Mouse (Mus musculus) brain, embryonic 14.5 days (tissue): ENCODE measurements at regions not wholly inside any gene's neighbourhood (a gene's known extent, or its start where the extent isn't known, plus 50 kb on each side); places are given as distances from the start of the nearest gene placed in this dataset.

Source experiments
- DNase-seq: peaks from one replicate; pipeline ENCODE4 v3.0.0-alpha.2; 2011; ENCODE audit warnings: low read depth
- CTCF ChIP-seq: fragments of 200-500 bp; IDR thresholded peaks from 2 replicates; pipeline ENCODE4 v1.5.1; 2012; ENCODE audit warnings: inconsistent platforms, mild to moderate bottlenecking, moderate library complexity, borderline replicate concordance; ENCODE audit not compliant: insufficient read depth, insufficient read length; ENCODE audit errors: extremely low read depth
- POLR2A ChIP-seq: fragments of 200-500 bp; IDR thresholded peaks from 2 replicates; pipeline ENCODE4 v1.6.1; 2012; ENCODE audit warnings: mild to moderate bottlenecking, inconsistent platforms, borderline replicate concordance; ENCODE audit not compliant: poor library complexity, insufficient read depth, insufficient read length, severe bottlenecking; ENCODE audit errors: extremely low read depth

GRCm38 (mm10) chr5:125843259-125843658, 311.7 kb downstream of the Tmem132b start:
- TF ChIP-seq CTCF (no peak), POLR2A (no peak)
- no peak for DNase-seq

- no peak for DNase-seq
- TF ChIP-seq POLR2A (no peak), CTCF (peak; percentile 20; the same call in 1 of the 2 replicates)
Observed at GRCm38 (mm10) chr5:125849722-125850121, 318.1 kb downstream of the Tmem132b start.

GRCm38 (mm10) chr5:125876296-125876695, 344.7 kb downstream of the Tmem132b start:
- TF ChIP-seq POLR2A (no peak), CTCF (no peak)

GRCm38 (mm10) chr5:125888840-125889239, 357.3 kb downstream of the Tmem132b start:
- no peak for TF ChIP-seq CTCF
- TF ChIP-seq POLR2A = no peak
- no peak for DNase-seq

More at GRCm38 (mm10) chr5:125876296-125876695, 344.7 kb downstream of the Tmem132b start:
- DNase-seq = peak; percentile 9

- no peak for DNase-seq
- TF ChIP-seq CTCF = no peak
- TF ChIP-seq POLR2A = no peak
Observed at GRCm38 (mm10) chr5:125893864-125894263, 362.3 kb downstream of the Tmem132b start.

- peak; percentile 18 for DNase-seq
- TF ChIP-seq POLR2A (no peak), CTCF (no peak)
Observed at GRCm38 (mm10) chr5:125902038-125902437, 370.5 kb downstream of the Tmem132b start.

GRCm38 (mm10) chr5:125904426-125904825, 372.9 kb downstream of the Tmem132b start:
- no peak for TF ChIP-seq POLR2A
- no peak for TF ChIP-seq CTCF
- DNase-seq = no peak

GRCm38 (mm10) chr5:125907332-125907731, 375.8 kb downstream of the Tmem132b start:
- TF ChIP-seq CTCF = no peak
- no peak for TF ChIP-seq POLR2A
- no peak for DNase-seq

- TF ChIP-seq CTCF (no peak), POLR2A (no peak)
- no peak for DNase-seq
Observed at GRCm38 (mm10) chr5:125907909-125908308, 376.3 kb downstream of the Tmem132b start.

GRCm38 (mm10) chr5:125915857-125916256, 384.3 kb downstream of the Tmem132b start:
- TF ChIP-seq CTCF (no peak), POLR2A (no peak)
- no peak for DNase-seq

GRCm38 (mm10) chr5:125920965-125921364, 389.4 kb downstream of the Tmem132b start:
- peak; percentile 77 for DNase-seq
- TF ChIP-seq CTCF (no peak), POLR2A (no peak)

- peak; percentile 73 for DNase-seq
- no peak for TF ChIP-seq CTCF
- TF ChIP-seq POLR2A = no peak
Observed at GRCm38 (mm10) chr5:125925856-125926497, 394.4 kb downstream of the Tmem132b start.

GRCm38 (mm10) chr5:125931502-125931901, 399.9 kb downstream of the Tmem132b start:
- TF ChIP-seq POLR2A = no peak
- no peak for TF ChIP-seq CTCF
- DNase-seq = peak; percentile 68

GRCm38 (mm10) chr5:125939416-125939815, 407.8 kb downstream of the Tmem132b start:
- no peak for DNase-seq
- TF ChIP-seq CTCF (no peak), POLR2A (no peak)
